Mouse (Mus musculus) neutrophil, adult 83 days (primary cell): Measurements from ENCODE around the gene Serpinc1. TPM values are rescaled to one million over a fixed set of nuclear protein-coding genes. Genes with fewer than 3 reads are reported as not detected.

Experiments used
- total RNA-seq, 2 experiments: library from RNA; stranded (reverse); gene quantifications; one replicate each; pipeline ENCODE4 v1.2.4; 2023

Gene Serpinc1
- total RNA-seq, result 1 to 10 TPM in 1 of 2 experiments, under 1 TPM in 1; 0.70 to 1.8 TPM

GRCm38 (mm10) chr1:160978071-160978735, at the start of gene Serpinc1:
Gene Serpinc1, plus strand, starts transcription at chr1:160978585.

GRCm38 (mm10) chr1:161034435-161035280, 56.3 kb downstream of the Serpinc1 start, which contains the start of gene Zbtb37:
Gene Zbtb37, minus strand, starts transcription at chr1:161034849.

Other genes starting within 250 kb of the Serpinc1 start
- gene Rabgap1l, start 185.4 kb upstream of the Serpinc1 start, total RNA-seq, result 10 to 100 TPM; 57.2 to 57.7 TPM
- 10 to 100 TPM; 36.2 to 41.9 TPM for gene Rc3h1, start 72.2 kb upstream of the Serpinc1 start, total RNA-seq
- gene Zbtb37, start 56.3 kb downstream of the Serpinc1 start, total RNA-seq, result 10 to 100 TPM; 11.5 to 16.6 TPM
- 10 to 100 TPM; 14.8 to 17.8 TPM for gene Dars2, start 92.1 kb downstream of the Serpinc1 start, total RNA-seq
- 10 to 100 TPM; 25.3 to 27.6 TPM for gene Cenpl, start 92.1 kb downstream of the Serpinc1 start, total RNA-seq
- gene Klhl20, start 152.9 kb downstream of the Serpinc1 start, total RNA-seq, result 10 to 100 TPM; 13.5 to 16.0 TPM
- gene Ankrd45, start 164.1 kb downstream of the Serpinc1 start, total RNA-seq, result not detected
- not detected for gene Tex50, start 180.7 kb downstream of the Serpinc1 start, total RNA-seq